Mouse (Mus musculus): ENCODE results near the gene Angptl6.
"Not testable (repeated sequence)": the region's sequence is repeated elsewhere in the genome, so short reads cannot be mapped to it uniquely, and the experiment has no call there.

The Angptl6 gene

DNA sequence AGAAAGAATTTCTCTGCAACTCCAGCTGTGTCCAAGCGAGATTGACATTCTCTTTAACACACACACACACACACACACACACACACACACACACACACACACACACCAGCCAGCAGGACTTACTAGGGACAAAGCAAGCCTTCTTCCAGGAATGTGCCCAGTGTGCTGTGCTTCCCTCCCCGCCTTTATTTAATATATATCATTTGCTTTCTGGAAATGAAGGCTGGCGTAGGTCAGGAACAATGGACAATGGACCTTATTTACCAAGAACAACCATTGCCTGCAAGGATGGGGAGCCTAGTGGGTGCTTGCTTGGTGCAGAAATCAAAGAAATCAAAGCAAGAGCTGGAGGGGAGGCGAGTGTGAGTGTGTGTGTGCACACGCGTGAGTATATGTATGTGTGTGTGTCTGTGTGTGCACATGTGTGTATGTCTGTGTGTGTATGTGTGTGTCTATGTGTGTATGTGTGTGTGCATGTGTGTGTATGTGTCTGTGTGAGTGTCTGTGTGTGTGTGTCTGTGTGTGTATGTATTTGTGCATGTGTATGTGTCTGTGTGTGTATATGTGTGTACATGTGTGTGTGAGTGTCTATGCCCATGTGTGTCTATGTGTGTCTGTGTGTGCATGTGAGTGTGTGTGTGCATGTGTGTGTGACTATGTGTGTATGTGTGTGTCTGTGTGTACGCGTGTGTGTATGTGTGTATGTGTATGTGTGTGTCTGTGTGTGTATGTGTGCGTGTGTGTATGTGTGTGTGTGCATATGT lies 42.2 kb downstream of the Angptl6 start:
- no peak for DNase-seq (ENCODE audit: low spot score in 2 of 2)

GRCm38 (mm10) chr9:20835431-20835954 lies 44.0 kb downstream of the Angptl6 start:
- DNase-seq (ENCODE audit: low spot score in 2 of 2) = not testable (repeated sequence)

DNA sequence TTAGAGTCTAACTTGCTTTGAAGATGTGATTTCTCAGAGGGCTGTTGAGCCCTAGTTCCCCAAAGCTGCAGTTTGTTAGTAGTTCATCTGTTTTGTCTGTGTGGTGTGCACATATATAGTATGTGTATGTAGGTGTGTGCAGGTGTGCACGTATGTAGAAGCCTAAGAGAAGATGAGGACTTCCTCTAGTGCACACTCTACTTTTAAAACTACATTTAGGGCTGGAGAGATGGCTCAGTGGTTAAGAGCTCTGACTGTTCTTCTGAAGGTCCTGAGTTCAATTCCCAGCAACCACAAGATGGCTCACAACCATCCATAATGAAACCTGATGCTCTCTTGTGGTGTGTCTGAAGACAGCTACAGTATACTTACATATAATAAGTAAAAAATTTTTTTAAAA lies 44.6 kb downstream of the Angptl6 start:
- no peak for DNase-seq (ENCODE audit: low spot score in 2 of 2)

DNA sequence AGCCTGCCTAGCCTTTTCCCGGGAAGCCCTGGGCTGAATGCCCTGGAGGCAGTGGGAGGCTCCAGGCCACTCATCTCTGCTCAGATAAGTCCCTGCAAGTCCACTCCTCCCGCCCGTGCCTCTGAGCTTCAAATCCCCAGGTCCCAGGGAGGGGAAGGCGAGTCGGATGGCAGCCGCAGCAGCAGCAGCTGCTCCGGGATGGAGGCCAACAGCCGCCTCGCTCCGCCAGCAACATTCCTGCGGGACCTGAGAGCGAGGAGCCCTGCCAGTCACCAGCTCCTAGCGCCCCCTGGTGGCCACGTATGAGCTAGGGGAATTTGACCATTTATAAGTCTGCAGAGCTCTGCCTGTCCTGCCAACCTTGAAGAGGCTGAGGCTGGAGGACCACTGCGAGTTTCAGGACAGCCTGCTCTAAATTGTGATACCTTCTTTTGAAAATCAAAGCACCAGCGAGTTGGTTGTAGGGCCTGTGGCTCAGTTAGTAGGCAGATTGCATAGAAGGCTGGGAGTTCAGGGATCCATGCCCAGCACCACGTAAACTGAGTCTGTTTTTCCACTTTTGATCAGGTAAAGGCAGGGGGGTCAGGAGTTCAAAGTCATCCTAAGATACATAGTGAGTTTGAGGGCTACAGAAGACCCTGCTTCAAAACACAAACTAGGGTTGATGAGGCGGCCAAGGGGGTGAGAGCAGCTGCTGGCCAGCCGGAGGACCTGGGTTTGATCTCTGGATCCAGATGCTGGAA lies 48.5 kb downstream of the Angptl6 start:
- peak; percentile 42 to 65 for DNase-seq (ENCODE audit: low spot score in 2 of 2)

DNA sequence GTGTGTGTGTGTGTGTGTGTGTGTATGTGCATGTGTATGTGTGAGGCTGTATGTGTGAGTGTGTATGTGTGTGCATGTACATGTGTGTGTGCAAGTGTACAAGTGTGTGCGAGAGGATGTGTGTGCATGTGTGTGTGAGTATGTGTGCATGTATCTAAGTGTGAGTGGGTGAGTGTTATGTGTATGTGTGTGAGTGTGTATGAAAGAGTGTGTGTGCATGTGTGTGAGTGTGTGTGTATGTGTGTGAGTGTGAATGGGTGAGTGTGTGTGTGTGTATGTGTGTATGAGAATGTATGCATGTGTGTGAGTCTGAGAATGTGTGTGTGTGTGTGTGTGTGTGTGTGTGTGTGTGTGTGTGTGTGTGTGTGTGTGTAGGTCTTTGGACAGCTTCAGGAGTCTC lies 51.4 kb downstream of the Angptl6 start:
- DNase-seq (ENCODE audit: low spot score in 2 of 2) = no peak

- no peak for DNase-seq (ENCODE audit: low spot score in 2 of 2)
Measured at GRCm38 (mm10) chr9:20825781-20826180, 53.7 kb downstream of the Angptl6 start.

Data from spleen, postnatal 14 days (tissue).